Mouse (Mus musculus) CH12F3 (cell line): ENCODE data around the gene Cryga.
"Not testable (repeated sequence)": the region's sequence is repeated elsewhere in the genome, so short reads cannot be mapped to it uniquely, and the experiment has no call there.

ENCODE experiments used
- in situ Hi-C: fragments of 300-500 bp; cut with MboI; formaldehyde crosslinking; loops from 2 replicates; pipeline ENCODE4 v1.14.3; 2020; ENCODE audit warnings: low sequenced_read_pairs

The Cryga gene

GRCm38 (mm10) chr1:65096953-65097352, 6.2 kb downstream of the Cryga start:
- in situ Hi-C loops: no loop called here

- in situ Hi-C loops: no loop called here
Measured at GRCm38 (mm10) chr1:65091566-65091965, 11.6 kb downstream of the Cryga start.

GRCm38 (mm10) chr1:65090370-65090769, 12.8 kb downstream of the Cryga start:
- in situ Hi-C loops: no loop called here

- in situ Hi-C loops: no loop called here
Measured at GRCm38 (mm10) chr1:65088567-65089356, 14.4 kb downstream of the Cryga start.

- in situ Hi-C loops: no loop called here
Measured at GRCm38 (mm10) chr1:65082188-65082587, 21.0 kb downstream of the Cryga start, which contains the start of gene Crygb. Gene Crygb, minus strand, starts transcription at chr1:65082288.

- in situ Hi-C loops: no loop called here
Measured at GRCm38 (mm10) chr1:65075607-65076006, 27.6 kb downstream of the Cryga start.

GRCm38 (mm10) chr1:65073589-65073988, 29.6 kb downstream of the Cryga start, which contains the start of gene Crygc:
Gene Crygc, minus strand, starts transcription at chr1:65073689.
- in situ Hi-C loops: no loop called here

GRCm38 (mm10) chr1:65067842-65068241, 35.3 kb downstream of the Cryga start:
- in situ Hi-C loops: no loop called here

- in situ Hi-C loops: no loop called here
Measured at GRCm38 (mm10) chr1:65064201-65064600, 39.0 kb downstream of the Cryga start.

- in situ Hi-C loops: no loop called here
Measured at GRCm38 (mm10) chr1:65063352-65063751, 39.8 kb downstream of the Cryga start, which contains the start of gene Crygd. Gene Crygd, minus strand, starts transcription at chr1:65063452.

- in situ Hi-C loops: no loop called here
Measured at GRCm38 (mm10) chr1:65052140-65052539, 51.0 kb downstream of the Cryga start.

GRCm38 (mm10) chr1:65051696-65052095, 51.5 kb downstream of the Cryga start:
- in situ Hi-C loops: no loop called here

GRCm38 (mm10) chr1:65050952-65051351, 52.2 kb downstream of the Cryga start, which contains the start of gene Cryge:
Gene Cryge, minus strand, starts transcription at chr1:65051149.
- in situ Hi-C loops: not testable (repeated sequence)
